Mouse (Mus musculus) heart, postnatal 0 days (tissue): ENCODE results near the gene Abhd6.

Experiments
- CTCF ChIP-seq: IDR thresholded peaks from 2 replicates; pipeline ENCODE4 v1.5.1; 2016; ENCODE audit warnings: antibody characterized with exemption, control low read depth, low read depth
- EP300 ChIP-seq: IDR thresholded peaks from 2 replicates; pipeline ENCODE4 v1.6.1; 2016; ENCODE audit warnings: antibody characterized with exemption, low read depth

GRCm38 (mm10) chr14:8000247-8000646 lies 2.5 kb upstream of the Abhd6 start:
- no peak for TF ChIP-seq CTCF
- no peak for TF ChIP-seq EP300
